20 mouse cellular contexts compared by ENCODE assay signal in genomic region chr16:44381578-44381977, GRCm38 (mm10). TPM values are rescaled to one million over a fixed set of nuclear protein-coding genes. Genes with fewer than 3 reads are reported as not detected.
DNase-seq lines count a peak whose midpoint lies in the region; ATAC-seq lines count a peak whose summit lies in the region.
"Had no signal": no experiment of that assay in that cellular context is flagged by ENCODE, and none has a peak within 500 bp of the region (broad histone marks: within the 10 kb centered on the region; RNA-seq: fewer than 3 reads in every experiment).

No protein-coding gene starts in this region.

- peak; percentile 45; the same call in 1 of the 2 replicates for ATAC-seq in hindbrain, embryonic 11.5 days (ENCODE audit: low FRiP score)
- no peak for ATAC-seq in hindbrain, embryonic 16.5 days
- ATAC-seq: hindbrain, postnatal 0 days had no signal

- H3K36me3 ChIP-seq in hindbrain, embryonic 11.5 days (ENCODE audit: control insufficient read depth, insufficient read depth, low read length) = 0 out of 2 replicates have a peak, but pooled peaks cover 2% of the 10 kb centered on the region
- no peaks in the 10 kb centered on the region for H3K36me3 ChIP-seq in hindbrain, embryonic 16.5 days (ENCODE audit: control insufficient read depth, insufficient read depth, low read length)

- H3K9me3 ChIP-seq in hindbrain, embryonic 11.5 days (ENCODE audit: control insufficient read depth, low read length) = no peaks in the 10 kb centered on the region
- no peaks in the 10 kb centered on the region for H3K9me3 ChIP-seq in hindbrain, embryonic 16.5 days (ENCODE audit: control insufficient read depth, low read length)
- H3K9me3 ChIP-seq: embryonic facial prominence, embryonic 15.5 days; liver, embryonic 15.5 days had no signal

- no peak overlapping the region for H3K4me3 ChIP-seq in hindbrain, embryonic 11.5 days (ENCODE audit: low read depth, low read length)
- H3K4me3 ChIP-seq in hindbrain, embryonic 16.5 days (ENCODE audit: low read length) = no peak overlapping the region
- H3K4me3 ChIP-seq: embryonic facial prominence, embryonic 15.5 days; liver, embryonic 15.5 days had no signal

- WGBS in hindbrain, embryonic 11.5 days = 11% methylated on average over 5 of the region's 5 CpGs
- 11% methylated on average over 5 of the region's 5 CpGs for WGBS in hindbrain, embryonic 16.5 days

- H3K9ac ChIP-seq in hindbrain, embryonic 11.5 days (ENCODE audit: low read depth, low read length) = no peak overlapping the region
- no peak overlapping the region for H3K9ac ChIP-seq in hindbrain, embryonic 16.5 days (ENCODE audit: low read depth, low read length)
- H3K9ac ChIP-seq: embryonic facial prominence, embryonic 15.5 days; liver, embryonic 15.5 days had no signal

- no peaks in the 10 kb centered on the region for H3K4me1 ChIP-seq in hindbrain, embryonic 11.5 days (replicated peaks; ENCODE audit: control insufficient read depth, insufficient read depth, low read length)
- H3K4me1 ChIP-seq in hindbrain, embryonic 16.5 days (ENCODE audit: control insufficient read depth, insufficient read depth, low read depth, low read length) = no peaks in the 10 kb centered on the region
- H3K4me1 ChIP-seq: embryonic facial prominence, embryonic 15.5 days; liver, embryonic 15.5 days had no signal

- no peaks in the 10 kb centered on the region for H3K27me3 ChIP-seq in hindbrain, embryonic 11.5 days (ENCODE audit: control insufficient read depth, insufficient read depth, low read length)
- no peaks in the 10 kb centered on the region for H3K27me3 ChIP-seq in hindbrain, embryonic 16.5 days (replicated peaks; ENCODE audit: control insufficient read depth, insufficient read depth, low read length)
- H3K27me3 ChIP-seq: embryonic facial prominence, embryonic 15.5 days; liver, embryonic 15.5 days had no signal

- H3K4me2 ChIP-seq in hindbrain, embryonic 11.5 days (replicated peaks; ENCODE audit: low read depth, low read length) = no peak overlapping the region
- no peak overlapping the region for H3K4me2 ChIP-seq in hindbrain, embryonic 16.5 days (ENCODE audit: low read length)
- H3K4me2 ChIP-seq: embryonic facial prominence, embryonic 15.5 days; liver, embryonic 15.5 days had no signal

- peak; percentile 21 for DNase-seq in hindbrain, embryonic 11.5 days (ENCODE audit: low spot score)
- peak; percentile 7 for DNase-seq in retina, embryonic 14.5 days (ENCODE audit: low spot score)
- DNase-seq in retina, postnatal 1 day = no peak
- DNase-seq in embryo, embryonic 9.5 days (ENCODE audit: extremely low spot score) = peak; percentile 49
- DNase-seq in frontal cortex, adult 2 months (ENCODE audit: extremely low spot score in 1 of 2, low spot score in 1 of 2) = no peak
- no peak for DNase-seq in frontal cortex, postnatal 10 days (ENCODE audit: low spot score in 2 of 2)
- DNase-seq: adrenal gland, adult 2 months; cerebellum, adult 9-10 months; gastrocnemius, postnatal 25 days; kidney, adult 11 months; kidney, postnatal 10 days; lung, postnatal 10 days; right cerebral cortex, postnatal 4 days; thymus, postnatal 14 days had no signal

- H3K27ac ChIP-seq in hindbrain, embryonic 11.5 days (ENCODE audit: low read depth, low read length) = no peak overlapping the region
- no peak overlapping the region for H3K27ac ChIP-seq in hindbrain, embryonic 16.5 days (ENCODE audit: low read depth, low read length)
- H3K27ac ChIP-seq: embryonic facial prominence, embryonic 15.5 days; hindbrain, postnatal 0 days; liver, embryonic 15.5 days had no signal

RNA-seq across cellular contexts. Expression of gene Cfap44, which starts 13.0 kb away (rescaled TPM):
- polyA plus RNA-seq in hindbrain, embryonic 11.5 days (2014; fragmentation: Nextera tagmentation; extraction: Ambion mirVana) = 2.7 and 6.7 TPM in 2 replicates
- polyA plus RNA-seq in hindbrain, embryonic 16.5 days (2015; fragmentation: Nextera tagmentation; extraction: Ambion mirVana) = 5.1 TPM in 2 replicates
- 3.8 and 4.0 TPM in 2 replicates for polyA plus RNA-seq in frontal cortex, adult 2 months (2012; rRNA removed)
- polyA plus RNA-seq: C2C12; heart, postnatal 0 days had no signal

RNA-seq across cellular contexts. Expression of gene Spice1, which starts 34.7 kb away (rescaled TPM):
- polyA plus RNA-seq in hindbrain, embryonic 11.5 days (2014; fragmentation: Nextera tagmentation; extraction: Ambion mirVana) = 27.2 and 30.1 TPM in 2 replicates
- 12.7 and 18.4 TPM in 2 replicates for polyA plus RNA-seq in hindbrain, embryonic 16.5 days (2015; fragmentation: Nextera tagmentation; extraction: Ambion mirVana)
- 14.2 and 19.6 TPM in 2 replicates for polyA plus RNA-seq in frontal cortex, adult 2 months (2012; rRNA removed)

RNA-seq across cellular contexts. Expression of gene Sidt1, which starts 48.6 kb away (rescaled TPM):
- polyA plus RNA-seq in hindbrain, embryonic 11.5 days (2014; fragmentation: Nextera tagmentation; extraction: Ambion mirVana) = 0.20 and 0.28 TPM in 2 replicates
- 20.4 TPM in 2 replicates for polyA plus RNA-seq in hindbrain, embryonic 16.5 days (2015; fragmentation: Nextera tagmentation; extraction: Ambion mirVana)
- polyA plus RNA-seq in frontal cortex, adult 2 months (2012; rRNA removed) = 44.3 and 50.7 TPM in 2 replicates
- polyA plus RNA-seq: C2C12 had no signal

Comparison
In these comparisons a context has a peak if more than half of its experiments do, and no peak if none do; other contexts are left out.
1. DNase-seq: peak in hindbrain, embryonic 11.5 days (single experiment), retina, embryonic 14.5 days (single experiment) and embryo, embryonic 9.5 days (single experiment); none in retina, postnatal 1 day (single experiment), frontal cortex, adult 2 months (0 of 2) and frontal cortex, postnatal 10 days (0 of 2).
2. RNA of gene Sidt1, which starts 48.6 kb away (polyA plus RNA-seq): 44.3 to 50.7 TPM in frontal cortex, adult 2 months and 20.4 TPM in hindbrain, embryonic 16.5 days; 0.20 to 0.28 TPM in hindbrain, embryonic 11.5 days; every median in the first group is over 10 times any median in the second.